Mouse (Mus musculus): Measurements from ENCODE around the gene Sp140. TPM values are rescaled to one million over a fixed set of nuclear protein-coding genes. Genes with fewer than 3 reads are reported as not detected.
"Not testable (repeated sequence)": the region's sequence is repeated elsewhere in the genome, so short reads cannot be mapped to it uniquely, and the experiment has no call there.

The Sp140 gene
- total and polyA plus RNA-seq, 3 experiments = 2.5 to 3.1 (median 2.7) TPM

GRCm38 (mm10) chr1:85617161-85617560, 17.0 kb downstream of the Sp140 start:
- H3K79me2 ChIP-seq (replicated peaks; ENCODE audit: control insufficient read depth, insufficient read depth, low read length); H3K27me3 ChIP-seq (ENCODE audit: control insufficient read depth, insufficient read depth, low read length); H3K36me3 ChIP-seq (ENCODE audit: control insufficient read depth, insufficient read depth, low read length); H3K27ac ChIP-seq; H3K9ac ChIP-seq (ENCODE audit: low read depth, low read length); H3K4me3 ChIP-seq; intact Hi-C loops (cut with DNase I); DNase-seq; H3K4me1 ChIP-seq (ENCODE audit: control insufficient read depth, insufficient read depth, low read length): not testable (repeated sequence)
- 51% methylated on average over 4 of the region's 5 CpGs for WGBS

DNA sequence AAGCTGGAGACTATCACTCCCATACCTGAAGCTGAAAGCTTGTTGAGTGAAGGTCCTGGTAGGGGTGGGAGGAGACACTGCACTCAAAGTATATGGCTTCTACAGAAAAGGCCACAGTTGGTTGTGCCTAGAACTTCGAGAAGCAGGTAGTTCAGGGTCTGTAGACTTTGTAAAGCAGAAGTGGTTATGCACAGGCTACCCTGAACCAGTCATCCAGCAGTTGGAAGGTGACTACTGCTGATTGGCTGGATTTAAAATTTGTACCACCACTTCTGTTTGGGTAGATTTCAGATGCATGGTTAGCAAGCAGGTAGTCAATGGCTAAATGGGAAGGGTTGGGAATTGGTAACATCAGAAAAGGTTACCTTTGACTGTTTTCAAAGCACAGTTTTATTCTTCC, 18.5 kb downstream of the Sp140 start:
- H3K4me3 ChIP-seq; intact Hi-C loops (cut with DNase I); H3K4me1 ChIP-seq (ENCODE audit: control insufficient read depth, insufficient read depth, low read length); H3K27ac ChIP-seq; H3K27me3 ChIP-seq (ENCODE audit: control insufficient read depth, insufficient read depth, low read length); H3K36me3 ChIP-seq (ENCODE audit: control insufficient read depth, insufficient read depth, low read length); H3K9ac ChIP-seq (ENCODE audit: low read depth, low read length); H3K79me2 ChIP-seq (replicated peaks; ENCODE audit: control insufficient read depth, insufficient read depth, low read length); DNase-seq: not testable (repeated sequence)
- 65% methylated on average over 1 of the region's 1 CpGs for WGBS

- H3K9ac ChIP-seq (ENCODE audit: low read depth, low read length); H3K27me3 ChIP-seq (ENCODE audit: control insufficient read depth, insufficient read depth, low read length); H3K79me2 ChIP-seq (replicated peaks; ENCODE audit: control insufficient read depth, insufficient read depth, low read length); H3K36me3 ChIP-seq (ENCODE audit: control insufficient read depth, insufficient read depth, low read length); DNase-seq; H3K4me1 ChIP-seq (ENCODE audit: control insufficient read depth, insufficient read depth, low read length); intact Hi-C loops (cut with DNase I); H3K4me3 ChIP-seq; H3K27ac ChIP-seq: not testable (repeated sequence)
- 62% methylated on average over 3 of the region's 3 CpGs for WGBS
Observed at GRCm38 (mm10) chr1:85636936-85637335, 36.8 kb downstream of the Sp140 start.

DNA sequence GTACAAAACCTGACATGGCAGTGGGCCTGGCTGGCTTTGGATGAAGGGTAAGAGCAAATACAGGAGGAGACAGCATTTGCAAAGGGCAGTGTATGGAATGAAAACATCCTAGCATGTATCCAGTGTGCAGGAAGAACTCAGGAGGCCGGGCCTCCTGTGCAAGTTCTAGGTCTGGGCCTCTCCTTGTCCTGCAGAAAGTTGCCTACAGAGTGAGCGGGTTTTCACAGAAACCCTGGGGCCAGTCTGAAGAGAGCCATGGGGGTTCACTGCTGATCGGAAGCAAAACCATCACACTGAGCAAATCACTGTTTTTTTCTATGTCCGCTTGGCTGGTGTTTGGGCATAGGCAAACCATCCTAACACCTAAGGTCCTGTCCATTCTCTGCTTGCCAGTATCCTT, 38.0 kb downstream of the Sp140 start:
- H3K27me3 ChIP-seq (ENCODE audit: control insufficient read depth, insufficient read depth, low read length); H3K36me3 ChIP-seq (ENCODE audit: control insufficient read depth, insufficient read depth, low read length); H3K27ac ChIP-seq; intact Hi-C loops (cut with DNase I); H3K4me3 ChIP-seq; H3K9ac ChIP-seq (ENCODE audit: low read depth, low read length); H3K79me2 ChIP-seq (replicated peaks; ENCODE audit: control insufficient read depth, insufficient read depth, low read length); H3K4me1 ChIP-seq (ENCODE audit: control insufficient read depth, insufficient read depth, low read length): not testable (repeated sequence)
- peak in 1 of 2 experiments; percentile 15 for DNase-seq
- WGBS = 72% methylated on average over 4 of the region's 4 CpGs

DNA sequence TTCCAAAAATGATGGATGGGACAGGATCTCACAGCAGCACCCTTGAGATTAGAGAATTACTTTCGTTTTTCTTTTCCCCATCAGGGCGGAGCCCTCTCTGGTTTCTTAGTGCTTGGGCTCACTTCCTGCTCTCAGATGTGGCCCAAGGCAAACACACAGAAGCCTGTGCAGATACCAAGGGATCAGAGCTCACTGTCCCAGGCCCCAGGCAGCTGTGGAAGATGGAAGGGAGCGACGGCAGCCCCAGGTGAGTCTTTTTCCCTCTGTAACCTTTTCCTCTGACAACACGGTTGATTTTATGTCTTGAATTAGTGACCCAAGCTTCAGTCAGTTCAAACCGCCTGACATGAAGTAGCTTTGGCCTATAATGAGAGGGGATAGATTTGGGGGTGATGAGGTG, 49.7 kb downstream of the Sp140 start, which contains the start of gene Sp100:
Gene Sp100 (plus strand): TSS at position 108 of the 400 bp plus-strand sequence.
- H3K79me2 ChIP-seq (replicated peaks; ENCODE audit: control insufficient read depth, insufficient read depth, low read length); intact Hi-C loops (cut with DNase I); H3K36me3 ChIP-seq (ENCODE audit: control insufficient read depth, insufficient read depth, low read length); H3K27me3 ChIP-seq (ENCODE audit: control insufficient read depth, insufficient read depth, low read length); H3K4me1 ChIP-seq (ENCODE audit: control insufficient read depth, insufficient read depth, low read length): not testable (repeated sequence)
- WGBS = 31% methylated on average over 6 of the region's 6 CpGs
- peak within 1 kb of the TSS; percentile 86 for H3K27ac ChIP-seq
- TF ChIP-seq POLR2A (IDR thresholded peaks at IDR 0.05; ENCODE audit: insufficient read depth, low read depth, low read length) = peak; percentile 70
- H3K4me3 ChIP-seq = peak within 1 kb of the TSS; percentile 47
- peak within 1 kb of the TSS; percentile 64 for H3K9ac ChIP-seq (ENCODE audit: low read depth, low read length)
- DNase-seq = peak; percentile 54 to 66

GRCm38 (mm10) chr1:85650524-85650923, 50.3 kb downstream of the Sp140 start:
- H3K36me3 ChIP-seq (ENCODE audit: control insufficient read depth, insufficient read depth, low read length); H3K27me3 ChIP-seq (ENCODE audit: control insufficient read depth, insufficient read depth, low read length); H3K4me3 ChIP-seq; H3K4me1 ChIP-seq (ENCODE audit: control insufficient read depth, insufficient read depth, low read length); H3K79me2 ChIP-seq (replicated peaks; ENCODE audit: control insufficient read depth, insufficient read depth, low read length); intact Hi-C loops (cut with DNase I): not testable (repeated sequence)
- peak overlapping the region; percentile 45; the same call in 1 of the 2 replicates for H3K9ac ChIP-seq (ENCODE audit: low read depth, low read length)
- peak overlapping the region; percentile 47; the same call in 1 of the 2 replicates for H3K27ac ChIP-seq
- 49% methylated on average over 4 of the region's 5 CpGs for WGBS
- DNase-seq = peak; percentile 20 to 33

GRCm38 (mm10) chr1:85651770-85652275, 51.6 kb downstream of the Sp140 start:
- intact Hi-C loops (cut with DNase I); H3K36me3 ChIP-seq (ENCODE audit: control insufficient read depth, insufficient read depth, low read length); H3K27me3 ChIP-seq (ENCODE audit: control insufficient read depth, insufficient read depth, low read length); H3K79me2 ChIP-seq (replicated peaks; ENCODE audit: control insufficient read depth, insufficient read depth, low read length); H3K4me1 ChIP-seq (ENCODE audit: control insufficient read depth, insufficient read depth, low read length): not testable (repeated sequence)
- Histone ChIP-seq H3K27ac (peak overlapping the region; percentile 51), H3K9ac (ENCODE audit: low read depth, low read length) (0 out of 2 replicates have a peak overlapping the region, but pooled peaks have one; percentile 16), H3K4me3 (peak overlapping the region; percentile 32)
- 55% methylated on average over 13 of the region's 13 CpGs for WGBS
- DNase-seq = peak; percentile 20 to 35

DNA sequence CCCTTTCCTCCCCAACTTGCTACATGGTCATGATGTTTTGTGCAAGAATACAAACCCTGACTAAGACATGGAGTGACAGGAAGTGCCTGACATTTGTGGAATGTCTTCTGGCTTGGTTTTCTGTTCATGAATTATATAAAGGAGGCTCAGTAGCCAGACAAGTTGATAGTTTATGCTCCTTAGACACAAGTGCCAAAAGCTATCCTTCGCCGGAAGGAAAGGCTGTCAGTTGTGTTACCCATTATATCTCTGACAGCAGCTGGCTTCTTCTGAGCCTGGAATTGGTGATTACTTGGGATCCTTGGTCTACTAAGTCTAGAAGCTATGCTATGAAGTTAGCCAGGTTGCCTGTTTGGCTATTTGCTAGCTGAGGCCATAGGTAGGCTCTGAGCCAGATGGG, 57.0 kb downstream of the Sp140 start:
- H3K36me3 ChIP-seq (ENCODE audit: control insufficient read depth, insufficient read depth, low read length); intact Hi-C loops (cut with DNase I); H3K9ac ChIP-seq (ENCODE audit: low read depth, low read length); H3K27ac ChIP-seq; H3K4me1 ChIP-seq (ENCODE audit: control insufficient read depth, insufficient read depth, low read length); H3K4me3 ChIP-seq; H3K27me3 ChIP-seq (ENCODE audit: control insufficient read depth, insufficient read depth, low read length); H3K79me2 ChIP-seq (replicated peaks; ENCODE audit: control insufficient read depth, insufficient read depth, low read length); DNase-seq: not testable (repeated sequence)
- WGBS = 60% methylated on average over 2 of the region's 2 CpGs

All from heart, adult 2 months (tissue).